Mouse (Mus musculus) liver, embryonic 16.5 days (tissue): ENCODE data around the gene Ncor2. TPM values are rescaled to one million over a fixed set of nuclear protein-coding genes. Genes with fewer than 3 reads are reported as not detected.

ENCODE experiments used
- ATAC-seq: fragments of 200-750 bp; cut with Nextera tagmentation; 2 replicates; pipeline ENCODE4 v1.8.0; 2017; ENCODE audit warnings: low read depth, mild to moderate bottlenecking, moderate number of reproducible peaks, moderate library complexity
- H3K27ac ChIP-seq: fragments of 300-500 bp; sonication (generic); 2 replicates; pipeline ENCODE4 v1.5.1; 2014; ENCODE audit warnings: mild to moderate bottlenecking, low read length
- H3K27me3 ChIP-seq: fragments of 300-500 bp; sonication (generic); 2 replicates; pipeline ENCODE4 v1.6.1; 2014; ENCODE audit warnings: low read depth, low read length, mixed read lengths; ENCODE audit not compliant: control insufficient read depth, insufficient read depth
- H3K36me3 ChIP-seq: fragments of 300-500 bp; sonication (generic); 2 replicates; pipeline ENCODE4 v1.6.1; 2014; ENCODE audit warnings: mild to moderate bottlenecking; ENCODE audit not compliant: control insufficient read depth, insufficient read depth
- H3K4me1 ChIP-seq: fragments of 300-500 bp; sonication (generic); 2 replicates; pipeline ENCODE4 v1.6.1; 2014; ENCODE audit warnings: low read depth, low read length, mixed read lengths; ENCODE audit not compliant: control insufficient read depth
- H3K4me2 ChIP-seq: fragments of 300-500 bp; sonication (generic); 2 replicates; pipeline ENCODE4 v1.6.1; 2014; ENCODE audit warnings: low read depth, low read length, mixed read lengths
- H3K4me3 ChIP-seq: fragments of 300-500 bp; sonication (generic); 2 replicates; pipeline ENCODE4 v1.5.1; 2014; ENCODE audit warnings: low read depth, mild to moderate bottlenecking, low read length
- H3K9ac ChIP-seq: fragments of 300-500 bp; sonication (generic); 2 replicates; pipeline ENCODE4 v1.6.1; 2014; ENCODE audit warnings: low read depth, low read length
- H3K9me3 ChIP-seq: fragments of 300-500 bp; sonication (generic); replicated peaks from 2 replicates; pipeline ENCODE4 v1.6.1; 2016; ENCODE audit warnings: low read length; ENCODE audit not compliant: control insufficient read depth
- WGBS: fragments of 180-500 bp; shearing (Covaris S2); extraction: QIAGEN DNeasy Blood & Tissue Kit; methylation state at CpG from one replicate; pipeline ENCODE4 v1.1.7; 2014; ENCODE audit not compliant: insufficient replicate concordance; 5-methylcytosine and 5-hydroxymethylcytosine counted together
- polyA plus RNA-seq: library from polyadenylated mRNA; unstranded; fragments of >200 nt; fragmentation: Nextera tagmentation; extraction: Ambion mirVana; gene quantifications from 2 replicates; pipeline ENCODE4 v1.2.1, GENCODE M21; 2015

Ncor2 gene
- polyA plus RNA-seq, 1 experiment from 2014 or later, result 4.2 TPM

GRCm38 (mm10) chr5:125165993-125166392 lies 13.0 kb downstream of the Ncor2 start:
- H3K36me3 ChIP-seq, result no peaks in the 10 kb centered on the region
- no peak overlapping the region for H3K9ac ChIP-seq
- no peaks in the 10 kb centered on the region for H3K9me3 ChIP-seq
- 93% methylated on average over 13 of the region's 14 CpGs for WGBS
- H3K4me2 ChIP-seq, result no peak overlapping the region
- H3K27ac ChIP-seq, result no peak overlapping the region
- H3K4me1 ChIP-seq, result peaks cover 27% of the 10 kb centered on the region
- no peaks in the 10 kb centered on the region for H3K27me3 ChIP-seq
- H3K4me3 ChIP-seq, result no peak overlapping the region
- no peak for ATAC-seq

- Histone ChIP-seq H3K9me3 (no peaks in the 10 kb centered on the region), H3K27me3 (no peaks in the 10 kb centered on the region), H3K36me3 (no peaks in the 10 kb centered on the region), H3K4me1 (peaks cover 29% of the 10 kb centered on the region), H3K4me2 (no peak overlapping the region), H3K27ac (no peak overlapping the region; the same call in 1 of the 2 replicates), H3K9ac (no peak overlapping the region), H3K4me3 (no peak overlapping the region)
- ATAC-seq, result 0 out of 2 replicates have a peak, but pooled peaks have one; percentile 10
- 50% methylated on average over 12 of the region's 12 CpGs for WGBS
Measured at GRCm38 (mm10) chr5:125164465-125165167, 14.4 kb downstream of the Ncor2 start.

GRCm38 (mm10) chr5:125163441-125164050 lies 15.5 kb downstream of the Ncor2 start:
- Histone ChIP-seq H3K4me1 (peaks cover 39% of the 10 kb centered on the region), H3K36me3 (no peaks in the 10 kb centered on the region), H3K4me2 (0 out of 2 replicates have a peak overlapping the region, but pooled peaks have one; percentile 1), H3K9ac (no peak overlapping the region), H3K4me3 (no peak overlapping the region), H3K9me3 (no peaks in the 10 kb centered on the region), H3K27ac (peak overlapping the region; percentile 14; the same call in 1 of the 2 replicates), H3K27me3 (no peaks in the 10 kb centered on the region)
- WGBS, result 33% methylated on average over 8 of the region's 8 CpGs
- peak; percentile 44 for ATAC-seq

- H3K27me3 ChIP-seq, result no peaks in the 10 kb centered on the region
- no peaks in the 10 kb centered on the region for H3K9me3 ChIP-seq
- H3K9ac ChIP-seq, result no peak overlapping the region
- no peak overlapping the region for H3K4me2 ChIP-seq
- 80% methylated on average over 1 of the region's 3 CpGs for WGBS
- no peak overlapping the region for H3K4me3 ChIP-seq
- no peak for ATAC-seq
- H3K4me1 ChIP-seq, result peaks cover 50% of the 10 kb centered on the region
- H3K36me3 ChIP-seq, result no peaks in the 10 kb centered on the region
- no peak overlapping the region for H3K27ac ChIP-seq
Measured at GRCm38 (mm10) chr5:125162461-125162860, 16.6 kb downstream of the Ncor2 start.

GRCm38 (mm10) chr5:125159804-125160405 lies 19.1 kb downstream of the Ncor2 start:
- Histone ChIP-seq H3K36me3 (no peaks in the 10 kb centered on the region), H3K9me3 (no peaks in the 10 kb centered on the region), H3K4me1 (peaks cover 50% of the 10 kb centered on the region), H3K4me2 (no peak overlapping the region), H3K9ac (no peak overlapping the region; the same call in 1 of the 2 replicates), H3K4me3 (no peak overlapping the region), H3K27ac (no peak overlapping the region), H3K27me3 (no peaks in the 10 kb centered on the region)
- ATAC-seq, result no peak
- WGBS, result 66% methylated on average over 14 of the region's 14 CpGs

GRCm38 (mm10) chr5:125159293-125159692 lies 19.7 kb downstream of the Ncor2 start:
- no peaks in the 10 kb centered on the region for H3K36me3 ChIP-seq
- ATAC-seq, result peak; percentile 25
- H3K27ac ChIP-seq, result no peak overlapping the region
- no peak overlapping the region for H3K4me3 ChIP-seq
- 31% methylated on average over 12 of the region's 12 CpGs for WGBS
- no peaks in the 10 kb centered on the region for H3K27me3 ChIP-seq
- peaks cover 45% of the 10 kb centered on the region for H3K4me1 ChIP-seq
- no peaks in the 10 kb centered on the region for H3K9me3 ChIP-seq
- H3K9ac ChIP-seq, result no peak overlapping the region
- peak overlapping the region; percentile 46; the same call in 1 of the 2 replicates for H3K4me2 ChIP-seq

- Histone ChIP-seq H3K27me3 (no peaks in the 10 kb centered on the region), H3K9ac (peak overlapping the region; percentile 25; the same call in 1 of the 2 replicates), H3K4me2 (peak overlapping the region; percentile 46), H3K36me3 (no peaks in the 10 kb centered on the region), H3K4me1 (peaks cover 36% of the 10 kb centered on the region), H3K27ac (0 out of 2 replicates have a peak overlapping the region, but pooled peaks have one; percentile 33), H3K9me3 (no peaks in the 10 kb centered on the region), H3K4me3 (no peak overlapping the region)
- 13% methylated on average over 21 of the region's 21 CpGs for WGBS
- peak; percentile 62 for ATAC-seq
Measured at GRCm38 (mm10) chr5:125158232-125158961, 20.6 kb downstream of the Ncor2 start.

- H3K27me3 ChIP-seq, result no peaks in the 10 kb centered on the region
- no peak overlapping the region for H3K4me3 ChIP-seq
- H3K27ac ChIP-seq, result no peak overlapping the region
- H3K36me3 ChIP-seq, result no peaks in the 10 kb centered on the region
- no peak overlapping the region for H3K4me2 ChIP-seq
- no peaks in the 10 kb centered on the region for H3K9me3 ChIP-seq
- ATAC-seq, result no peak
- peaks cover 30% of the 10 kb centered on the region for H3K4me1 ChIP-seq
- H3K9ac ChIP-seq, result no peak overlapping the region
- WGBS, result 60% methylated on average over 8 of the region's 8 CpGs
Measured at GRCm38 (mm10) chr5:125157375-125158033, 21.5 kb downstream of the Ncor2 start.
